Mouse (Mus musculus): ENCODE data around the gene Twist2. TPM values are rescaled to one million over a fixed set of nuclear protein-coding genes. Genes with fewer than 3 reads are reported as not detected.

The Twist2 gene
- 1 to 10 TPM in 2 of 4 experiments, under 1 TPM in 2; 0.65 to 1.3 (median 0.93) TPM for total RNA-seq (2022)

GRCm38 (mm10) chr1:91800967-91801843 lies at the start of gene Twist2:
Twist2 (plus strand) TSS chr1:91801461.
- peak in 1 of 2 experiments; percentile 60 for DNase-seq (ENCODE audit: low spot score in 2 of 2)

- DNase-seq (ENCODE audit: low spot score in 2 of 2): no peak
These were observed 48.3 kb upstream of the Twist2 start for GRCm38 (mm10) chr1:91752931-91753330.

GRCm38 (mm10) chr1:91755102-91755501 lies 46.2 kb upstream of the Twist2 start:
- DNase-seq (ENCODE audit: low spot score in 2 of 2): peak; percentile 23 to 32

GRCm38 (mm10) chr1:91757292-91757691 lies 44.0 kb upstream of the Twist2 start:
- DNase-seq (ENCODE audit: low spot score in 2 of 2): no peak

GRCm38 (mm10) chr1:91758143-91758542 lies 43.1 kb upstream of the Twist2 start:
- DNase-seq (ENCODE audit: low spot score in 2 of 2): no peak

- DNase-seq (ENCODE audit: low spot score in 2 of 2): no peak
These were observed 42.4 kb upstream of the Twist2 start for GRCm38 (mm10) chr1:91758600-91759515.

- no peak for DNase-seq (ENCODE audit: low spot score in 2 of 2)
These were observed 40.9 kb upstream of the Twist2 start for GRCm38 (mm10) chr1:91760140-91760986.

- DNase-seq (ENCODE audit: low spot score in 2 of 2): no peak
These were observed 38.7 kb upstream of the Twist2 start for GRCm38 (mm10) chr1:91762528-91763091.

GRCm38 (mm10) chr1:91770221-91770624 lies 31.0 kb upstream of the Twist2 start:
- no peak for DNase-seq (ENCODE audit: low spot score in 2 of 2)

- DNase-seq (ENCODE audit: low spot score in 2 of 2): no peak
These were observed 30.6 kb upstream of the Twist2 start for GRCm38 (mm10) chr1:91770676-91771075.

- no peak for DNase-seq (ENCODE audit: low spot score in 2 of 2)
These were observed 24.3 kb upstream of the Twist2 start for GRCm38 (mm10) chr1:91776928-91777327.

GRCm38 (mm10) chr1:91779819-91780218 lies 21.4 kb upstream of the Twist2 start:
- no peak for DNase-seq (ENCODE audit: low spot score in 2 of 2)

GRCm38 (mm10) chr1:91781182-91781581 lies 20.1 kb upstream of the Twist2 start:
- DNase-seq (ENCODE audit: low spot score in 2 of 2): peak; percentile 32 to 76

GRCm38 (mm10) chr1:91784162-91784561 lies 17.1 kb upstream of the Twist2 start:
- DNase-seq (ENCODE audit: low spot score in 2 of 2): no peak

- DNase-seq (ENCODE audit: low spot score in 2 of 2): no peak
These were observed 1.9 kb upstream of the Twist2 start for GRCm38 (mm10) chr1:91799323-91799722.

- no peak for DNase-seq (ENCODE audit: low spot score in 2 of 2)
These were observed 913 bp upstream of the Twist2 start for GRCm38 (mm10) chr1:91800348-91800747.

- DNase-seq (ENCODE audit: low spot score in 2 of 2): no peak
These were observed 644 bp downstream of the Twist2 start for GRCm38 (mm10) chr1:91801844-91802366.

- DNase-seq (ENCODE audit: low spot score in 2 of 2): no peak
These were observed 1.3 kb downstream of the Twist2 start for GRCm38 (mm10) chr1:91802406-91803121.

GRCm38 (mm10) chr1:91803416-91803815 lies 2.2 kb downstream of the Twist2 start:
- no peak for DNase-seq (ENCODE audit: low spot score in 2 of 2)

GRCm38 (mm10) chr1:91816067-91816466 lies 14.8 kb downstream of the Twist2 start:
- DNase-seq (ENCODE audit: low spot score in 2 of 2): no peak
